Mouse (Mus musculus) left cerebral cortex, adult 2 months (tissue): ENCODE results near the gene Tnpo3. TPM values are rescaled to one million over a fixed set of nuclear protein-coding genes. Genes with fewer than 3 reads are reported as not detected.
"Not testable (repeated sequence)": the region's sequence is repeated elsewhere in the genome, so short reads cannot be mapped to it uniquely, and the experiment has no call there.

ENCODE experiments used
- DNase-seq, 2 experiments: peaks; one replicate each; pipeline ENCODE4 v3.0.0; 2021 to 2022; ENCODE audit warnings: low spot score in 2 of 2, mixed read lengths in 1 of 2; ENCODE audit errors: extremely low spot score in 1 of 2
- H3K27ac ChIP-seq: fragments of 200-600 bp; 2 replicates; pipeline ENCODE4 v1.8.1; 2022
- H3K4me3 ChIP-seq: fragments of 200-600 bp; 2 replicates; pipeline ENCODE4 v1.8.1; 2022
- CTCF ChIP-seq: fragments of 200-600 bp; IDR thresholded peaks from 2 replicates; pipeline ENCODE4 v1.8.1; 2022; ENCODE audit warnings: antibody characterized with exemption, mild to moderate bottlenecking, moderate library complexity
- intact Hi-C: fragments of 180-260 bp; cut with DNase I; formaldehyde crosslinking; loops from one replicate; pipeline ENCODE4 v1.15.1; 2025
- total RNA-seq, 2 experiments: library from RNA; stranded (reverse); gene quantifications; 2 replicates each; pipeline ENCODE4 v1.2.3; 2021

Tnpo3 gene
- total RNA-seq, 2 experiments from 2014 or later = 72.7 to 73.3 TPM

GRCm38 (mm10) chr6:29636322-29637092 is 26.8 kb upstream of the Tnpo3 start:
- no peak for DNase-seq
- H3K27ac ChIP-seq = no peak overlapping the region
- intact Hi-C loops = no loop called here
- no peak overlapping the region for H3K4me3 ChIP-seq
- TF ChIP-seq CTCF = no peak

- intact Hi-C loops = no loop called here
- DNase-seq = no peak
- Histone ChIP-seq H3K4me3 (no peak overlapping the region), H3K27ac (no peak overlapping the region)
- TF ChIP-seq CTCF = no peak
Measured at GRCm38 (mm10) chr6:29634537-29634936, 24.9 kb upstream of the Tnpo3 start.

GRCm38 (mm10) chr6:29632552-29633292 is 23.0 kb upstream of the Tnpo3 start:
- DNase-seq = no peak
- no peak for TF ChIP-seq CTCF
- no peak overlapping the region for H3K27ac ChIP-seq
- intact Hi-C loops = no loop called here
- H3K4me3 ChIP-seq = no peak overlapping the region

GRCm38 (mm10) chr6:29631751-29632551 is 22.3 kb upstream of the Tnpo3 start:
- H3K4me3 ChIP-seq = no peak overlapping the region
- no peak overlapping the region for H3K27ac ChIP-seq
- DNase-seq = no peak
- intact Hi-C loops = no loop called here
- TF ChIP-seq CTCF = no peak

GRCm38 (mm10) chr6:29630216-29630615 is 20.5 kb upstream of the Tnpo3 start:
- DNase-seq = no peak
- intact Hi-C loops = no loop called here
- no peak for TF ChIP-seq CTCF
- Histone ChIP-seq H3K4me3 (no peak overlapping the region), H3K27ac (no peak overlapping the region)

GRCm38 (mm10) chr6:29627756-29628155 is 18.1 kb upstream of the Tnpo3 start:
- intact Hi-C loops = no loop called here
- Histone ChIP-seq H3K4me3 (no peak overlapping the region), H3K27ac (no peak overlapping the region)
- TF ChIP-seq CTCF = no peak
- no peak for DNase-seq

- TF ChIP-seq CTCF = no peak
- Histone ChIP-seq H3K27ac (no peak overlapping the region), H3K4me3 (no peak overlapping the region)
- DNase-seq = no peak
- intact Hi-C loops = no loop called here
Measured at GRCm38 (mm10) chr6:29623857-29624256, 14.2 kb upstream of the Tnpo3 start.

- intact Hi-C loops = no loop called here
Measured at GRCm38 (mm10) chr6:29622273-29622672, 12.6 kb upstream of the Tnpo3 start.

GRCm38 (mm10) chr6:29620840-29621543 is 11.3 kb upstream of the Tnpo3 start:
- intact Hi-C loops = no loop called here
- DNase-seq = no peak
- TF ChIP-seq CTCF = no peak
- Histone ChIP-seq H3K4me3 (no peak overlapping the region), H3K27ac (no peak overlapping the region)

More at GRCm38 (mm10) chr6:29622273-29622672, 12.6 kb upstream of the Tnpo3 start:
- Histone ChIP-seq H3K4me3 (no peak overlapping the region), H3K27ac (no peak overlapping the region)
- TF ChIP-seq CTCF = no peak
- DNase-seq = no peak

GRCm38 (mm10) chr6:29620176-29620575 is 10.5 kb upstream of the Tnpo3 start:
- no peak for DNase-seq
- no peak for TF ChIP-seq CTCF
- no peak overlapping the region for H3K27ac ChIP-seq
- intact Hi-C loops = no loop called here
- no peak overlapping the region for H3K4me3 ChIP-seq

- Histone ChIP-seq H3K27ac (peak overlapping the region; percentile 95), H3K4me3 (peak overlapping the region; percentile 92)
- DNase-seq, intact Hi-C loops: not testable (repeated sequence)
Measured at GRCm38 (mm10) chr6:29610020-29610640, 443 bp upstream of the Tnpo3 start.
